Mouse (Mus musculus): ENCODE results near the gene Rbms3.

DNA sequence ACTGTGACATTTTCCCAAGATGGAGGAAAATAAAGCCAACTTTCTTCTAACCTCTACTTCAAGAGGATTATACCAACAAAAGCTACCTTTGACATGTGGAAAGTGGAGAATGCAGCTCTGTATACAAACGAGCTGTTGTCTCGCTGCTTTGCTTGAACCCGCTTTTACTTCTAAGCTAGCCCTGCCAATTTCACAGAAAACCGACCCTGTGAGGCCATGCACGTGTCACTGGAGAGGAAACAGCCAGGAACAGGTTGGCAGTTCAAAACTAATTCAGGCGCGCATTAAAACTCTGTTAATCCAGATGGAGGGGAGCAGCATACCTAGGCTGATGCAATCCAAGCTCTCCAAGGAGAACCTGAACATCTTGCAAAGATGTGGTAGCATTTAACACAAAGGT is 796.0 kb downstream of the Rbms3 start:
- TF ChIP-seq CTCF (IDR thresholded peaks at IDR 0.05; ENCODE audit: insufficient read depth, low read depth, low read length): no peak
- TF ChIP-seq POLR2A (IDR thresholded peaks at IDR 0.05; ENCODE audit: insufficient read depth, low read depth, low read length): no peak
